ENCODE assay signal across 8 mouse cellular contexts in genomic region chr8:63877393-63877792, GRCm38 (mm10).
DNase-seq lines count a peak whose midpoint lies in the region; ATAC-seq and TF ChIP-seq lines count a peak whose summit lies in the region.

No protein-coding gene starts in this region.

- no peaks in the 10 kb centered on the region for H3K9me3 ChIP-seq in kidney, embryonic 14.5 days (ENCODE audit: control insufficient read depth, low read length)
- no peaks in the 10 kb centered on the region for H3K9me3 ChIP-seq in limb, embryonic 13.5 days
- no peaks in the 10 kb centered on the region for H3K9me3 ChIP-seq in neural tube, embryonic 11.5 days (ENCODE audit: control insufficient read depth, low read length)

- no peak overlapping the region for H3K4me3 ChIP-seq in cortical plate, adult 2 months (ENCODE audit: insufficient read depth, low read length)
- no peak overlapping the region for H3K4me3 ChIP-seq in kidney, embryonic 14.5 days (ENCODE audit: low read length)
- no peak overlapping the region for H3K4me3 ChIP-seq in limb, embryonic 13.5 days
- H3K4me3 ChIP-seq in neural tube, embryonic 11.5 days (ENCODE audit: low read depth, low read length): no peak overlapping the region

- no peak overlapping the region for H3K4me2 ChIP-seq in kidney, embryonic 14.5 days (replicated peaks; ENCODE audit: low read depth, low read length)
- no peak overlapping the region for H3K4me2 ChIP-seq in limb, embryonic 13.5 days (replicated peaks)
- H3K4me2 ChIP-seq in neural tube, embryonic 11.5 days (ENCODE audit: low read depth): no peak overlapping the region

- H3K27me3 ChIP-seq in kidney, embryonic 14.5 days (ENCODE audit: control insufficient read depth, insufficient read depth, low read length): no peaks in the 10 kb centered on the region
- H3K27me3 ChIP-seq in limb, embryonic 13.5 days: peaks cover 9% of the 10 kb centered on the region; the same call in 1 of the 2 replicates
- H3K27me3 ChIP-seq in neural tube, embryonic 11.5 days (ENCODE audit: control insufficient read depth, insufficient read depth, low read length): no peaks in the 10 kb centered on the region

- H3K9ac ChIP-seq in kidney, embryonic 14.5 days (ENCODE audit: low read depth, low read length): no peak overlapping the region
- H3K9ac ChIP-seq in limb, embryonic 13.5 days: no peak overlapping the region
- H3K9ac ChIP-seq in neural tube, embryonic 11.5 days (ENCODE audit: low read length): no peak overlapping the region

- peak; percentile 10 for DNase-seq in CD4-positive helper T cell, adult 2 months (ENCODE audit: low read depth, low spot score)
- peak; percentile 58 to 90 for DNase-seq in adrenal gland, adult (ENCODE audit: inconsistent age in 2 of 2, low spot score in 1 of 2)
- DNase-seq in neural tube, embryonic 11.5 days (ENCODE audit: low spot score): peak; percentile 63
- DNase-seq in urinary bladder, postnatal 36 days (ENCODE audit: low spot score in 2 of 2): peak; percentile 35 to 48

- peak; percentile 21; the same call in 1 of the 2 replicates for TF ChIP-seq CTCF in cortical plate, adult 2 months (IDR thresholded peaks at IDR 0.05; ENCODE audit: extremely low read depth, insufficient read depth, low read length)

- H3K36me3 ChIP-seq in kidney, embryonic 14.5 days (ENCODE audit: control insufficient read depth, insufficient read depth, low read length): no peaks in the 10 kb centered on the region
- no peaks in the 10 kb centered on the region for H3K36me3 ChIP-seq in limb, embryonic 13.5 days
- H3K36me3 ChIP-seq in neural tube, embryonic 11.5 days (ENCODE audit: control insufficient read depth, insufficient read depth, low read length): no peaks in the 10 kb centered on the region

- TF ChIP-seq POLR2A in cortical plate, adult 2 months (IDR thresholded peaks at IDR 0.05; ENCODE audit: extremely low read depth, insufficient read depth, low read length): no peak

- peak; percentile 90 for ATAC-seq in granulocyte monocyte progenitor cell, adult 5-6 weeks (replicated peaks; ENCODE audit: poor library complexity, severe bottlenecking)
- peak; percentile 80; the same call in 1 of the 2 replicates for ATAC-seq in kidney, embryonic 14.5 days (ENCODE audit: low FRiP score, low TSS enrichment)
- ATAC-seq in limb, embryonic 13.5 days (ENCODE audit: low FRiP score, low read depth): peak; percentile 83; the same call in 1 of the 2 replicates
- ATAC-seq in neural tube, embryonic 11.5 days (ENCODE audit: insufficient read depth, low FRiP score, low TSS enrichment): peak; percentile 81

- 21% methylated on average over 6 of the region's 6 CpGs for WGBS in kidney, embryonic 14.5 days
- 18% methylated on average over 6 of the region's 6 CpGs for WGBS in limb, embryonic 13.5 days
- WGBS in neural tube, embryonic 11.5 days: 28% methylated on average over 6 of the region's 6 CpGs

- H3K27ac ChIP-seq in cortical plate, adult 2 months (ENCODE audit: insufficient read depth, low read length): no peak overlapping the region
- no peak overlapping the region for H3K27ac ChIP-seq in kidney, embryonic 14.5 days (ENCODE audit: low read depth, low read length)
- H3K27ac ChIP-seq in limb, embryonic 13.5 days: no peak overlapping the region
- no peak overlapping the region for H3K27ac ChIP-seq in neural tube, embryonic 11.5 days (ENCODE audit: low read depth, low read length)

- no peaks in the 10 kb centered on the region for H3K4me1 ChIP-seq in cortical plate, adult 2 months (ENCODE audit: control insufficient read depth, insufficient read depth, low read length)
- no peaks in the 10 kb centered on the region for H3K4me1 ChIP-seq in kidney, embryonic 14.5 days (ENCODE audit: control insufficient read depth, insufficient read depth, low read length)
- peaks cover 7% of the 10 kb centered on the region; the same call in 1 of the 2 replicates for H3K4me1 ChIP-seq in limb, embryonic 13.5 days
- H3K4me1 ChIP-seq in neural tube, embryonic 11.5 days (ENCODE audit: control insufficient read depth, insufficient read depth, low read length): no peaks in the 10 kb centered on the region

Comparison
In these comparisons a context has a peak if more than half of its experiments do, and no peak if none do; other contexts are left out.
1. DNase-seq: peak in every context shown above with its lines; median percentile 74 in adrenal gland, adult; 63 in neural tube, embryonic 11.5 days; 42 in urinary bladder, postnatal 36 days; 10 in CD4-positive helper T cell, adult 2 months.